ENCODE assay signal across 11 mouse cellular contexts in genomic region chr1:74915706-74916105, GRCm38 (mm10). TPM values are rescaled to one million over a fixed set of nuclear protein-coding genes. Genes with fewer than 3 reads are reported as not detected.
DNase-seq lines count a peak whose midpoint lies in the region; ATAC-seq and TF ChIP-seq lines count a peak whose summit lies in the region.
"Had no signal": no experiment of that assay in that cellular context is flagged by ENCODE, and none has a peak within 500 bp of the region (broad histone marks: within the 10 kb centered on the region; RNA-seq: fewer than 3 reads in every experiment).

No protein-coding gene starts in this region.

- H3K9me3 ChIP-seq in liver, embryonic 14.5 days (ENCODE audit: control insufficient read depth, low read length): no peaks in the 10 kb centered on the region
- H3K9me3 ChIP-seq in liver, embryonic 12.5 days (replicated peaks): no peaks in the 10 kb centered on the region
- no peaks in the 10 kb centered on the region for H3K9me3 ChIP-seq in hindbrain, postnatal 0 days (ENCODE audit: low read length)
- H3K9me3 ChIP-seq in midbrain, embryonic 16.5 days (replicated peaks; ENCODE audit: control insufficient read depth, low read length, poor library complexity, severe bottlenecking): no peaks in the 10 kb centered on the region
- H3K9me3 ChIP-seq: embryonic facial prominence, embryonic 12.5 days had no signal

- no peak overlapping the region for H3K4me2 ChIP-seq in liver, embryonic 14.5 days (ENCODE audit: low read depth)
- no peak overlapping the region for H3K4me2 ChIP-seq in liver, embryonic 12.5 days
- 0 out of 2 replicates have a peak overlapping the region, but pooled peaks have one; percentile 25 for H3K4me2 ChIP-seq in hindbrain, postnatal 0 days (ENCODE audit: low read depth, low read length)
- peak overlapping the region; percentile 7 for H3K4me2 ChIP-seq in midbrain, embryonic 16.5 days (ENCODE audit: low read length)
- H3K4me2 ChIP-seq: embryonic facial prominence, embryonic 12.5 days had no signal

- H3K27me3 ChIP-seq in liver, embryonic 14.5 days (ENCODE audit: control insufficient read depth, insufficient read depth, low read length): no peaks in the 10 kb centered on the region
- H3K27me3 ChIP-seq in liver, embryonic 12.5 days (replicated peaks): peaks cover 27% of the 10 kb centered on the region
- H3K27me3 ChIP-seq in hindbrain, postnatal 0 days (ENCODE audit: insufficient read depth, low read length): no peaks in the 10 kb centered on the region
- no peaks in the 10 kb centered on the region for H3K27me3 ChIP-seq in midbrain, embryonic 16.5 days (ENCODE audit: control insufficient read depth, insufficient read depth, low read depth, low read length)

- no peaks in the 10 kb centered on the region for H3K4me1 ChIP-seq in liver, embryonic 14.5 days (replicated peaks; ENCODE audit: control insufficient read depth in 2 of 2, insufficient read depth in 2 of 2, low read length in 1 of 2)
- H3K4me1 ChIP-seq in liver, embryonic 12.5 days: no peaks in the 10 kb centered on the region
- 0 out of 2 replicates have a peak, but pooled peaks cover 3% of the 10 kb centered on the region for H3K4me1 ChIP-seq in hindbrain, postnatal 0 days (ENCODE audit: insufficient read depth, low read length)
- H3K4me1 ChIP-seq in midbrain, embryonic 16.5 days (ENCODE audit: control insufficient read depth, insufficient read depth, low read length): no peaks in the 10 kb centered on the region
- H3K4me1 ChIP-seq: embryonic facial prominence, embryonic 12.5 days had no signal

- 19% methylated on average over 13 of the region's 13 CpGs for WGBS in liver, embryonic 14.5 days (ENCODE audit: insufficient replicate concordance)
- WGBS in liver, embryonic 12.5 days (ENCODE audit: insufficient replicate concordance): 31% methylated on average over 13 of the region's 13 CpGs
- 21% methylated on average over 13 of the region's 13 CpGs for WGBS in hindbrain, postnatal 0 days
- 23% methylated on average over 13 of the region's 13 CpGs for WGBS in midbrain, embryonic 16.5 days

- peak; percentile 35 for DNase-seq in adrenal gland, postnatal 10 days
- DNase-seq in adrenal gland, postnatal 25 days: no peak
- no peak for DNase-seq in liver, embryonic 14.5 days (ENCODE audit: low read depth in 3 of 3, low spot score in 3 of 3)
- DNase-seq in hindbrain, postnatal 0 days (ENCODE audit: low spot score): no peak
- DNase-seq in layer of hippocampus, adult 9-10 months (ENCODE audit: low spot score): no peak
- no peak for DNase-seq in layer of hippocampus, adult 11-12 months (ENCODE audit: low spot score)

- no peak overlapping the region for H3K9ac ChIP-seq in liver, embryonic 14.5 days (replicated peaks)
- no peak overlapping the region for H3K9ac ChIP-seq in liver, embryonic 12.5 days
- H3K9ac ChIP-seq in hindbrain, postnatal 0 days (replicated peaks; ENCODE audit: low read length): no peak overlapping the region
- H3K9ac ChIP-seq in midbrain, embryonic 16.5 days (ENCODE audit: low read depth, low read length): no peak overlapping the region
- H3K9ac ChIP-seq: embryonic facial prominence, embryonic 12.5 days had no signal

- H3K36me3 ChIP-seq in liver, embryonic 14.5 days (replicated peaks; ENCODE audit: control insufficient read depth, insufficient read depth, low read depth): no peaks in the 10 kb centered on the region
- H3K36me3 ChIP-seq in liver, embryonic 12.5 days: no peaks in the 10 kb centered on the region
- no peaks in the 10 kb centered on the region for H3K36me3 ChIP-seq in hindbrain, postnatal 0 days (ENCODE audit: insufficient read depth, low read length)
- H3K36me3 ChIP-seq in midbrain, embryonic 16.5 days (ENCODE audit: control insufficient read depth, insufficient read depth, low read length): no peaks in the 10 kb centered on the region
- H3K36me3 ChIP-seq: embryonic facial prominence, embryonic 12.5 days had no signal

- no peak for ATAC-seq in liver, embryonic 14.5 days (ENCODE audit: insufficient read depth)
- ATAC-seq in liver, embryonic 12.5 days: no peak
- no peak for ATAC-seq in hindbrain, postnatal 0 days
- ATAC-seq in midbrain, embryonic 16.5 days: no peak

- no peak overlapping the region for H3K4me3 ChIP-seq in liver, embryonic 14.5 days (ENCODE audit: insufficient read depth in 1 of 2, low read depth in 2 of 2, low read length in 2 of 2)
- H3K4me3 ChIP-seq in liver, embryonic 12.5 days: no peak overlapping the region
- H3K4me3 ChIP-seq in hindbrain, postnatal 0 days (ENCODE audit: low read length): no peak overlapping the region
- no peak overlapping the region for H3K4me3 ChIP-seq in midbrain, embryonic 16.5 days (ENCODE audit: low read depth, low read length)
- H3K4me3 ChIP-seq: embryonic facial prominence, embryonic 12.5 days had no signal

- TF ChIP-seq CTCF in liver, embryonic 14.5 days (IDR thresholded peaks at IDR 0.05; ENCODE audit: low read depth): peak; percentile 56
- peak; percentile 46 for TF ChIP-seq CTCF in hindbrain, postnatal 0 days (IDR thresholded peaks at IDR 0.05; ENCODE audit: low read depth)

- H3K27ac ChIP-seq in liver, embryonic 14.5 days: no peak overlapping the region
- H3K27ac ChIP-seq in liver, embryonic 12.5 days: no peak overlapping the region
- H3K27ac ChIP-seq in hindbrain, postnatal 0 days: no peak overlapping the region
- H3K27ac ChIP-seq in midbrain, embryonic 16.5 days (ENCODE audit: low read length): no peak overlapping the region
- H3K27ac ChIP-seq: embryonic facial prominence, embryonic 12.5 days had no signal

- TF ChIP-seq EP300 in liver, embryonic 14.5 days (IDR thresholded peaks at IDR 0.05; ENCODE audit: low read depth): no peak

RNA-seq across cellular contexts. Expression of gene Cfap65, which starts 19.7 kb away (rescaled TPM):
- not detected for total RNA-seq in adrenal gland, postnatal 10 days (2021)
- 0.06 TPM in 1 of 2 replicates, not detected in the other for total RNA-seq in adrenal gland, postnatal 25 days (2021)
- under 0.01 and 0.01 TPM in 2 replicates for polyA plus RNA-seq in liver, embryonic 14.5 days (2012; rRNA removed)
- not detected in 2 replicates for polyA plus RNA-seq in liver, embryonic 14.5 days (2014; fragmentation: Nextera tagmentation; extraction: Ambion mirVana)
- not detected in 2 replicates for polyA plus RNA-seq in liver, embryonic 12.5 days (2016; fragmentation: Nextera tagmentation; extraction: Ambion mirVana)
- 2.7 and 4.7 TPM in 2 replicates for total RNA-seq in hindbrain, postnatal 0 days (2014; rRNA removed)
- polyA plus RNA-seq in hindbrain, postnatal 0 days (2015; fragmentation: Nextera tagmentation; extraction: Ambion mirVana): 1.1 and 1.3 TPM in 2 replicates
- 1.3 and 1.4 TPM in 2 replicates for polyA plus RNA-seq in midbrain, embryonic 16.5 days (2015; fragmentation: Nextera tagmentation; extraction: Ambion mirVana)
- polyA plus RNA-seq: heart, embryonic 14.5 days had no signal

RNA-seq across cellular contexts. Expression of gene Cryba2, which starts 22.8 kb away (rescaled TPM):
- total RNA-seq in adrenal gland, postnatal 10 days (2021): 1 to 10 TPM in 1 of 2 experiments, under 1 TPM in 1; 0.51 to 1.1 TPM
- total RNA-seq in adrenal gland, postnatal 25 days (2021): 2.2 TPM in 1 of 2 replicates, not detected in the other
- polyA plus RNA-seq in liver, embryonic 14.5 days (2012; rRNA removed): not detected in 2 replicates
- polyA plus RNA-seq in liver, embryonic 14.5 days (2014; fragmentation: Nextera tagmentation; extraction: Ambion mirVana): not detected in 2 replicates
- not detected in 2 replicates for polyA plus RNA-seq in liver, embryonic 12.5 days (2016; fragmentation: Nextera tagmentation; extraction: Ambion mirVana)
- total RNA-seq in hindbrain, postnatal 0 days (2014; rRNA removed): 2.0 TPM in 1 of 2 replicates, not detected in the other
- polyA plus RNA-seq in hindbrain, postnatal 0 days (2015; fragmentation: Nextera tagmentation; extraction: Ambion mirVana): 1.6 and 1.7 TPM in 2 replicates
- polyA plus RNA-seq in midbrain, embryonic 16.5 days (2015; fragmentation: Nextera tagmentation; extraction: Ambion mirVana): 0.45 and 0.51 TPM in 2 replicates
- polyA plus RNA-seq: heart, embryonic 14.5 days had no signal

RNA-seq across cellular contexts. Expression of gene Fev, which starts 30.5 kb away (rescaled TPM):
- under 1 TPM; 0.84 to 0.97 TPM for total RNA-seq in adrenal gland, postnatal 10 days (2021)
- total RNA-seq in adrenal gland, postnatal 25 days (2021): 1.7 and 1.8 TPM in 2 replicates
- polyA plus RNA-seq in liver, embryonic 14.5 days (2012; rRNA removed): 0.03 and 0.04 TPM in 2 replicates
- 0.09 and 0.15 TPM in 2 replicates for polyA plus RNA-seq in liver, embryonic 14.5 days (2014; fragmentation: Nextera tagmentation; extraction: Ambion mirVana)
- polyA plus RNA-seq in liver, embryonic 12.5 days (2016; fragmentation: Nextera tagmentation; extraction: Ambion mirVana): 0.29 and 0.36 TPM in 2 replicates
- total RNA-seq in hindbrain, postnatal 0 days (2014; rRNA removed): 0.16 and 1.1 TPM in 2 replicates
- 4.2 and 5.9 TPM in 2 replicates for polyA plus RNA-seq in hindbrain, postnatal 0 days (2015; fragmentation: Nextera tagmentation; extraction: Ambion mirVana)
- 1.6 and 2.9 TPM in 2 replicates for polyA plus RNA-seq in midbrain, embryonic 16.5 days (2015; fragmentation: Nextera tagmentation; extraction: Ambion mirVana)
- total RNA-seq: left cerebral cortex, adult 18-20 months had no signal

RNA-seq across cellular contexts. Expression of gene Ihh, which starts 35.8 kb away (rescaled TPM):
- under 1 TPM; 0.18 to 0.48 TPM for total RNA-seq in adrenal gland, postnatal 10 days (2021)
- total RNA-seq in adrenal gland, postnatal 25 days (2021): 0.24 TPM in 1 of 2 replicates, not detected in the other
- polyA plus RNA-seq in liver, embryonic 14.5 days (2012; rRNA removed): 2.4 and 3.4 TPM in 2 replicates
- 1.5 and 1.7 TPM in 2 replicates for polyA plus RNA-seq in liver, embryonic 14.5 days (2014; fragmentation: Nextera tagmentation; extraction: Ambion mirVana)
- polyA plus RNA-seq in liver, embryonic 12.5 days (2016; fragmentation: Nextera tagmentation; extraction: Ambion mirVana): 2.9 and 3.0 TPM in 2 replicates
- 0.18 and 0.31 TPM in 2 replicates for total RNA-seq in hindbrain, postnatal 0 days (2014; rRNA removed)
- polyA plus RNA-seq in hindbrain, postnatal 0 days (2015; fragmentation: Nextera tagmentation; extraction: Ambion mirVana): 0.11 and 0.25 TPM in 2 replicates
- 0.16 and 0.32 TPM in 2 replicates for polyA plus RNA-seq in midbrain, embryonic 16.5 days (2015; fragmentation: Nextera tagmentation; extraction: Ambion mirVana)

Comparison
In these comparisons a context has a peak if more than half of its experiments do, and no peak if none do; other contexts are left out.
1. H3K4me2 ChIP-seq: peak in hindbrain, postnatal 0 days (single experiment) and midbrain, embryonic 16.5 days (single experiment); none in liver, embryonic 14.5 days (single experiment) and liver, embryonic 12.5 days (single experiment).